Mouse (Mus musculus): ENCODE data around the gene Tek. TPM values are rescaled to one million over a fixed set of nuclear protein-coding genes. Genes with fewer than 3 reads are reported as not detected.
A peak's percentile ranks its signal among the peaks of the same experiment; 100 is the strongest.

The Tek gene
- polyA plus RNA-seq, 1 experiment from 2014 or later, result 8.0 TPM

DNA sequence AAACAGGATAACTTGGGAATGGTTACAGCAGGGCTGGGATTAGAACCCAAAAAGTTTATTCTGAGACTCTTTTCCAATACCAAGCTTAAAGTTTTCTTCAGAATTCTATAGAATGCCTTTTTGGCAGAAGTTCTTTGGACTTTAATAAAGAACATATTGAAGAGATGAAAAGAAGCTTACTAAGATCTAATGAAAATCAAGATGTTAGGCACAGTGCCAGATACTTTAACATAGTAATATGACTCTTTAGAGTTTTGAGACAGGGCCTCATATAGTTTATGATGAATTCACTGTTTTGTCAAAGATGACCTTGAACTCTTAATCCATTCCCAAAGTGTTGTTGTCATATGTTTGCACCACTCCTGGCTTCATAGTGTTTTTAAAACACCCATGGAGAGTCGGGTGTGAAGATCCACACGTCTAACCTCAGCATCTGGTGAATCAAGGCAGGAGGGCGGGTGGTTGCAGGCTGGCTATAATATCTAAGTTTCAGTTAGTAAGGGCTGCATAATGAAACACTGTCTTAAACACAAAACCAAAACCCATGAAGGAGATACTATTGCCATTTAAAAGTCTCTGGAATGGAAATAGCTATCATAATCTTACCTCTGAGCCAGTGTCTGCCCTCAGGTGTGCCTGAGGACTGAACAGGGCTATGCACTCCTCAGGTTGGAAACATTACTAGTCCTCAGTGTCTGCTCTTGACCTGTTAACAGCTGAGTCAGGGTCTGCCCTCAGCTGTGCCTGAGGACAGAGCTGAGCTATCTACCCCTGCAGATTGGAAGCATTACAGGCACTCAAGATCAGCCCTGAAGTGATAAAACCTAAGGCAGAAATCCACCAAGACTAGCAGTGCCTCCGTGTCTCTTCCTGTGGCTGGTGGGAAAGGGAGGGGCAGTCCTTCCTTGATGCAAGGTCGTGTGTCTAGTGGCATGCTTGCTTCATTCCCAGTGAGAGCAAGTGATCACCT lies 1.5 kb upstream of the Tek start:
- Histone ChIP-seq H3K4me3 (no peak overlapping the region), H3K27ac (no peak overlapping the region), H3K4me1 (peaks cover 13% of the 10 kb centered on the region), H3K9me3 (no peaks in the 10 kb centered on the region), H3K9ac (no peak overlapping the region), H3K36me3 (no peaks in the 10 kb centered on the region), H3K27me3 (no peaks in the 10 kb centered on the region), H3K4me2 (no peak overlapping the region)
- 44% methylated on average over 5 of the region's 5 CpGs for WGBS
- no peak for ATAC-seq (ENCODE audit: insufficient number of reproducible peaks, insufficient read depth, low FRiP score, low TSS enrichment, low read depth)

DNA sequence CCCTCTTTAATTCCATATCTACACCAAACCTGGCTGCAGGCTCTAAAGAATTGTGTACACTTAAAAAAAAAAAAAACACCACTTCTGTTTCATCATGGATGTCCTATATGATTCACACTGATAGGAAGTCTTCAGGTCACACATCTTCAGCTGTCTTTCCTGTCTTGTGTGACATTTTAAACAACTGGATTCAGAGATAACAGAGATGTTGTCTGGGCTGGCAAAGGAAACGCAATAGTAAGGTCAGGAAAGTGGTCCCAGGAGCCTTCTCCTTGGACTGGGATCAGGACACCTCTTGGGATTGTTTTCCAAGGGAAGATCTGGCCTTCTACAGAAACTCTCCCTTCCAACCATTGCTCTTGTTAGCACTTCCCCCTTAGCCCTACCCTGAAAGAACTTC lies 2.7 kb downstream of the Tek start:
- ATAC-seq (ENCODE audit: insufficient number of reproducible peaks, insufficient read depth, low FRiP score, low TSS enrichment, low read depth), result no peak
- Histone ChIP-seq H3K36me3 (no peaks in the 10 kb centered on the region), H3K4me1 (peaks cover 13% of the 10 kb centered on the region), H3K4me2 (no peak overlapping the region), H3K9me3 (no peaks in the 10 kb centered on the region), H3K4me3 (no peak overlapping the region), H3K9ac (no peak overlapping the region), H3K27me3 (no peaks in the 10 kb centered on the region), H3K27ac (no peak overlapping the region)
- WGBS, result 70% methylated on average over 1 of the region's 1 CpGs

GRCm38 (mm10) chr4:94745749-94746148 lies 6.7 kb downstream of the Tek start:
- Histone ChIP-seq H3K27me3 (no peaks in the 10 kb centered on the region), H3K4me3 (no peak overlapping the region), H3K9me3 (no peaks in the 10 kb centered on the region), H3K36me3 (no peaks in the 10 kb centered on the region), H3K4me2 (no peak overlapping the region), H3K9ac (no peak overlapping the region), H3K27ac (no peak overlapping the region), H3K4me1 (no peaks in the 10 kb centered on the region)
- no peak for ATAC-seq (ENCODE audit: insufficient number of reproducible peaks, insufficient read depth, low FRiP score, low TSS enrichment, low read depth)
- WGBS, result 66% methylated on average over 3 of the region's 3 CpGs

DNA sequence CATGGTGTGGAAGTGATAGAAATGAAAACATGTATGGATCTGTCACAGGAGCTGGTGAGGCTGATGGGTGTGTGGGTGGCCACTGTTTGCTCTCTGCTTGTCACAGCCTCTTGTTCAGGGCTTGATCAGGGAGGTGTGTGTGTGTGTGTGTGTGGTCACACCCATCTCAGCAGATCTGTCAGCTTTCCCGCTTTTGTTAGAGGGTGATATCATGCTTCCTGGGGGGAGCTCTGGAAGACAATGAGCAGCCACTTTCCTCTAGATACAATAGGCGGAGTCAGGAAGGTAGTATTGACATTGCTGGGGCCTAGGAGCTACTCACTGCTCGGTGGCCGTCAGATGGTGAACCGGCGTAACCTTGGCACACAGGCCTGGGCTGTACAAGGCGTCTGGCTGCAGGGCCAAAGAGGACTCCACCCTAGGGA lies 7.3 kb downstream of the Tek start:
- H3K4me1 ChIP-seq, result no peaks in the 10 kb centered on the region
- H3K4me3 ChIP-seq, result no peak overlapping the region
- H3K27me3 ChIP-seq, result no peaks in the 10 kb centered on the region
- WGBS, result 65% methylated on average over 7 of the region's 7 CpGs
- no peak overlapping the region for H3K9ac ChIP-seq
- no peaks in the 10 kb centered on the region for H3K36me3 ChIP-seq
- no peak overlapping the region for H3K4me2 ChIP-seq
- H3K9me3 ChIP-seq, result no peaks in the 10 kb centered on the region
- no peak overlapping the region for H3K27ac ChIP-seq
- no peak; the same call in 1 of the 2 replicates for ATAC-seq (ENCODE audit: insufficient number of reproducible peaks, insufficient read depth, low FRiP score, low TSS enrichment, low read depth)

GRCm38 (mm10) chr4:94747338-94747737 lies 8.2 kb downstream of the Tek start:
- H3K27me3 ChIP-seq, result no peaks in the 10 kb centered on the region
- no peak overlapping the region for H3K9ac ChIP-seq
- no peaks in the 10 kb centered on the region for H3K4me1 ChIP-seq
- no peak for ATAC-seq (ENCODE audit: insufficient number of reproducible peaks, insufficient read depth, low FRiP score, low TSS enrichment, low read depth)
- H3K9me3 ChIP-seq, result no peaks in the 10 kb centered on the region
- H3K4me3 ChIP-seq, result no peak overlapping the region
- 79% methylated on average over 3 of the region's 3 CpGs for WGBS
- H3K27ac ChIP-seq, result no peak overlapping the region
- H3K4me2 ChIP-seq, result no peak overlapping the region
- H3K36me3 ChIP-seq, result no peaks in the 10 kb centered on the region

- H3K4me1 ChIP-seq, result no peaks in the 10 kb centered on the region
- peak; percentile 67; the same call in 1 of the 2 replicates for ATAC-seq (ENCODE audit: insufficient number of reproducible peaks, insufficient read depth, low FRiP score, low TSS enrichment, low read depth)
- H3K36me3 ChIP-seq, result no peaks in the 10 kb centered on the region
- no peak overlapping the region for H3K27ac ChIP-seq
- H3K4me2 ChIP-seq, result no peak overlapping the region
- no peak overlapping the region for H3K4me3 ChIP-seq
- H3K9me3 ChIP-seq, result no peaks in the 10 kb centered on the region
- no peak overlapping the region for H3K9ac ChIP-seq
- WGBS, result 35% methylated on average over 9 of the region's 9 CpGs
- no peaks in the 10 kb centered on the region for H3K27me3 ChIP-seq
Observed at GRCm38 (mm10) chr4:94752512-94752911, 13.4 kb downstream of the Tek start.

DNA sequence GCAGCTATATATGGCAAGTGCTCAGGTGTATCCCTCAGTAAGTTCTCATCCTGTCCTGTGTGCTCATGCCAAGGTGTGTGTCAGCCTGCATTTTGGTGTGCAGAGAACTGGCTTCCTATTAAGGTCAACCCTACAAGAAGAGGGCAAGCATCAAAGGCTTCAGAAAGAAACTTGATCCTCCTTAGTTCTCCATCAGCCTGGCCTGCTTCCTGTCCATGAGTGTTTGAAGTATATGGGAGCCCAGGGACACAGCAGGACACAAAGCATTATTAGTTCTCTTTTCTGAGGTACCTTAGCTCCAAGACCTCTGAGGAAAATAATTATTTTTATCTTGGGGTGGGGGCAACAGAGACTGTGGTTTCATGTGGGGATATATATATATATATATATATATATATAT lies 26.1 kb downstream of the Tek start:
- no peak for ATAC-seq (ENCODE audit: insufficient number of reproducible peaks, insufficient read depth, low FRiP score, low TSS enrichment, low read depth)
- H3K27me3 ChIP-seq, result no peaks in the 10 kb centered on the region
- H3K36me3 ChIP-seq, result no peaks in the 10 kb centered on the region
- no peak overlapping the region for H3K4me2 ChIP-seq
- H3K4me3 ChIP-seq, result no peak overlapping the region
- no peaks in the 10 kb centered on the region for H3K4me1 ChIP-seq
- no peaks in the 10 kb centered on the region for H3K9me3 ChIP-seq
- no peak overlapping the region for H3K27ac ChIP-seq
- no peak overlapping the region for H3K9ac ChIP-seq

DNA sequence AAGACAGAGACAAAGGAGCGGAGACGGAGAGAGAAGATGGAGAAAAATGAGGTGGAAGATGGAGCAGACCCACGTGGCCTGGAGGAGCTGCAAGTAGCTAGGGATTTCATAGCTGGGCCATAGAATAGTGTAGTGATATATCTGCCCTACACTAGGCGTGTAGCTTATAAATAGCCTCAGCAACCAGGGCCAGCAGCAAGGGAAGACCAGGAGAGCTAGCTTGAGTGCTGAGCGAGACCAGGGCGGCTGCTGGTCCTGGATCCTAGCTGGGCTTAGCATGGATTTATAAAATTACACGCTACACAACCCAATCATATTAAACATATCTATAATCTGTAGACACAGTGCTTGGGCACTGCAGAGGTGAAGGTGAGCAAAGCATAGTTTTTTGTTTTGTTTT lies 27.1 kb downstream of the Tek start:
- no peak for ATAC-seq (ENCODE audit: insufficient number of reproducible peaks, insufficient read depth, low FRiP score, low TSS enrichment, low read depth)
- no peak overlapping the region for H3K4me3 ChIP-seq
- H3K9ac ChIP-seq, result no peak overlapping the region
- no peaks in the 10 kb centered on the region for H3K9me3 ChIP-seq
- H3K27ac ChIP-seq, result no peak overlapping the region
- WGBS, result 74% methylated on average over 7 of the region's 7 CpGs
- H3K4me1 ChIP-seq, result no peaks in the 10 kb centered on the region
- H3K27me3 ChIP-seq, result no peaks in the 10 kb centered on the region
- no peaks in the 10 kb centered on the region for H3K36me3 ChIP-seq
- H3K4me2 ChIP-seq, result no peak overlapping the region

DNA sequence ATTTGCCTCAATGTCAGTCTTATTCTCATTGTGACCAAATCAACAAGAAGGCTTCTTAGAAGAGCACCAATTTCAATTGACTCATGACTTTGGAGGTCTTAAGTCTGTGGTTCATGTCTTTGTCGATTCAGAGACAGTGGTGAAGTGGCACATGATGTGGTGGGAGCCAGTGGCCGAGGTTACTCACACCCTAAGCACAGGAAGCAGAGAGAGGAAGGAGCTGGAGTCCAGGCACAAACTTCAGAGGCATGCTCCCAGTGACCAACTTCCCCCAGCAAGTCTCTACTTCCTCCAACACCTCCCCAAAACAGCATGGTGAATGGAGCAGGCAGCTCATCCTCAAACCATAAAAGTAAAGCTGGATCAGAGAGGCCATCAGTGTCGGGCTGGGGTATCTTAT lies 29.5 kb downstream of the Tek start:
- no peaks in the 10 kb centered on the region for H3K4me1 ChIP-seq
- no peak for ATAC-seq (ENCODE audit: insufficient number of reproducible peaks, insufficient read depth, low FRiP score, low TSS enrichment, low read depth)
- no peak overlapping the region for H3K27ac ChIP-seq
- no peaks in the 10 kb centered on the region for H3K36me3 ChIP-seq
- no peak overlapping the region for H3K4me3 ChIP-seq
- no peaks in the 10 kb centered on the region for H3K9me3 ChIP-seq
- H3K27me3 ChIP-seq, result no peaks in the 10 kb centered on the region
- no peak overlapping the region for H3K9ac ChIP-seq
- 77% methylated on average over 3 of the region's 3 CpGs for WGBS
- no peak overlapping the region for H3K4me2 ChIP-seq

- H3K4me1 ChIP-seq, result no peaks in the 10 kb centered on the region
- no peaks in the 10 kb centered on the region for H3K9me3 ChIP-seq
- H3K4me3 ChIP-seq, result no peak overlapping the region
- H3K27me3 ChIP-seq, result no peaks in the 10 kb centered on the region
- H3K36me3 ChIP-seq, result no peaks in the 10 kb centered on the region
- ATAC-seq (ENCODE audit: insufficient number of reproducible peaks, insufficient read depth, low FRiP score, low TSS enrichment, low read depth), result no peak
- H3K4me2 ChIP-seq, result no peak overlapping the region
- H3K27ac ChIP-seq, result no peak overlapping the region
- H3K9ac ChIP-seq, result no peak overlapping the region
- 94% methylated on average over 5 of the region's 5 CpGs for WGBS
Observed at GRCm38 (mm10) chr4:94781043-94781442, 42.0 kb downstream of the Tek start.

- no peak for ATAC-seq (ENCODE audit: insufficient number of reproducible peaks, insufficient read depth, low FRiP score, low TSS enrichment, low read depth)
- H3K4me1 ChIP-seq, result no peaks in the 10 kb centered on the region
- H3K36me3 ChIP-seq, result no peaks in the 10 kb centered on the region
- H3K9me3 ChIP-seq, result no peaks in the 10 kb centered on the region
- H3K27ac ChIP-seq, result no peak overlapping the region
- H3K4me2 ChIP-seq, result no peak overlapping the region
- no peak overlapping the region for H3K4me3 ChIP-seq
- WGBS, result 89% methylated on average over 2 of the region's 2 CpGs
- H3K9ac ChIP-seq, result no peak overlapping the region
- no peaks in the 10 kb centered on the region for H3K27me3 ChIP-seq
Observed at GRCm38 (mm10) chr4:94785921-94786320, 46.8 kb downstream of the Tek start.

DNA sequence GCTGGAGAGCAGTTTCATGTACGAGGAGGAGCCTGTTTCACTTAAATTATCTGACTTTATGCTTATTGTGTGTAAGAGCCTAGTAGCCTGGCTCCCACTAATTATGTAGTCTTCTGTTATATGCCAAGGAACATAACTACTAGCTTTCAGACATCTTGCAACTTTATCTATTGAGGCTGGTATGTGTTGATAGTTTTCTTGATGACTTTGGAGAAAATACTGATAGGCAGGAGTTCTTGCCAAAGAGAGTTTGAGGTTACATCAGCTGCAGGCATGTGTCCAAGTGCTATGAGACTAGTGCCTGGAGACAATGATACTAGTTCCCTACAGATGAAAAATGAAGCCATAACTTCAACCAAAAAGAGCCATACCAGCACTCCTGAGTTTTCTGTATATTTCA lies 64.1 kb downstream of the Tek start:
- ATAC-seq (ENCODE audit: insufficient number of reproducible peaks, insufficient read depth, low FRiP score, low TSS enrichment, low read depth), result no peak
- Histone ChIP-seq H3K4me3 (no peak overlapping the region), H3K4me1 (no peaks in the 10 kb centered on the region), H3K4me2 (no peak overlapping the region), H3K9me3 (no peaks in the 10 kb centered on the region), H3K27me3 (no peaks in the 10 kb centered on the region), H3K9ac (no peak overlapping the region), H3K27ac (no peak overlapping the region), H3K36me3 (no peaks in the 10 kb centered on the region)
- WGBS, result 59% methylated on average over 1 of the region's 1 CpGs
